Mouse (Mus musculus) gastrocnemius, postnatal 36 days (tissue): ENCODE measurements around the gene Ppp2r2c. TPM values are rescaled to one million over a fixed set of nuclear protein-coding genes. Genes with fewer than 3 reads are reported as not detected.
A peak's percentile ranks its signal among the peaks of the same experiment; 100 is the strongest.

Experiments used
- DNase-seq, 2 experiments: peaks; one replicate each; pipeline ENCODE4 v3.0.0; 2022
- intact Hi-C: fragments of 180-260 bp; cut with DNase I; formaldehyde crosslinking; loops from one replicate; pipeline ENCODE4 v1.15.1; 2025
- long read RNA-seq, 2 experiments: library from polyadenylated mRNA; stranded (forward); transcript quantifications; one replicate each; pipeline ENCODE4 v2.0.0; 2021
- total RNA-seq, 2 experiments: library from RNA; stranded (reverse); gene quantifications; 2 replicates each; pipeline ENCODE4 v1.2.3; 2021

Gene Ppp2r2c
- total RNA-seq, result under 1 TPM; 0.23 to 0.32 TPM
- long read RNA-seq, experiment 1, result 0 reads
- long read RNA-seq, experiment 2, result 0 reads

GRCm38 (mm10) chr5:36868266-36869090, at the start of gene Ppp2r2c:
Gene Ppp2r2c, plus strand, starts transcription at chr5:36868513.
- intact Hi-C loops, result no loop called here
- DNase-seq, result no peak

- intact Hi-C loops, result no loop called here
- no peak for DNase-seq
Measured at GRCm38 (mm10) chr5:36819742-36820141, 48.6 kb upstream of the Ppp2r2c start.

GRCm38 (mm10) chr5:36820142-36820541, 48.2 kb upstream of the Ppp2r2c start:
- no peak for DNase-seq
- intact Hi-C loops, result no loop called here

GRCm38 (mm10) chr5:36822907-36823306, 45.4 kb upstream of the Ppp2r2c start:
- DNase-seq, result no peak
- intact Hi-C loops, result no loop called here

GRCm38 (mm10) chr5:36829098-36829497, 39.2 kb upstream of the Ppp2r2c start:
- DNase-seq, result no peak
- intact Hi-C loops, result no loop called here

- peak; percentile 83 to 85 for DNase-seq
- intact Hi-C loops, result loop anchor here (2.0 to 10.0 kb wide), 2 partner anchors 19 to 175 kb away; no protein-coding TSS in a partner anchor
Measured at GRCm38 (mm10) chr5:36829913-36830879, 38.1 kb upstream of the Ppp2r2c start, which contains the start of gene Man2b2. Gene Man2b2, minus strand, starts transcription at chr5:36830653.

GRCm38 (mm10) chr5:36831272-36831671, 37.0 kb upstream of the Ppp2r2c start:
- DNase-seq, result no peak
- intact Hi-C loops, result loop anchor here (2.0 to 10.0 kb wide), 2 partner anchors 20 to 174 kb away; no protein-coding TSS in a partner anchor

GRCm38 (mm10) chr5:36835933-36836332, 32.4 kb upstream of the Ppp2r2c start:
- peak in 1 of 2 experiments; percentile 38 for DNase-seq
- intact Hi-C loops, result loop anchor here (2.0 to 10.0 kb wide), 2 partner anchors 85 to 169 kb away; no protein-coding TSS in a partner anchor

- intact Hi-C loops, result loop anchor here (10.0 kb wide), 1 partner anchor 166 kb away; no protein-coding TSS in a partner anchor
- DNase-seq, result no peak
Measured at GRCm38 (mm10) chr5:36839032-36839431, 29.3 kb upstream of the Ppp2r2c start.

- DNase-seq, result no peak
- intact Hi-C loops, result loop anchor here (10.0 kb wide), 1 partner anchor 165 kb away; no protein-coding TSS in a partner anchor
Measured at GRCm38 (mm10) chr5:36839602-36840001, 28.7 kb upstream of the Ppp2r2c start.

- DNase-seq, result no peak
- intact Hi-C loops, result no loop called here
Measured at GRCm38 (mm10) chr5:36840092-36840491, 28.2 kb upstream of the Ppp2r2c start.

GRCm38 (mm10) chr5:36841701-36842100, 26.6 kb upstream of the Ppp2r2c start:
- intact Hi-C loops, result no loop called here
- DNase-seq, result no peak

GRCm38 (mm10) chr5:36844490-36844889, 23.8 kb upstream of the Ppp2r2c start:
- DNase-seq, result no peak
- intact Hi-C loops, result no loop called here

- intact Hi-C loops, result no loop called here
- DNase-seq, result no peak
Measured at GRCm38 (mm10) chr5:36851572-36851971, 16.7 kb upstream of the Ppp2r2c start.

GRCm38 (mm10) chr5:36855180-36855579, 13.1 kb upstream of the Ppp2r2c start:
- DNase-seq, result no peak
- intact Hi-C loops, result no loop called here

- intact Hi-C loops, result no loop called here
- no peak for DNase-seq
Measured at GRCm38 (mm10) chr5:36856529-36856928, 11.8 kb upstream of the Ppp2r2c start.

GRCm38 (mm10) chr5:36857546-36857945, 10.8 kb upstream of the Ppp2r2c start:
- intact Hi-C loops, result no loop called here
- DNase-seq, result no peak

GRCm38 (mm10) chr5:36861084-36861483, 7.2 kb upstream of the Ppp2r2c start:
- intact Hi-C loops, result no loop called here

GRCm38 (mm10) chr5:36866701-36867250, 1.5 kb upstream of the Ppp2r2c start:
- DNase-seq, result no peak
- intact Hi-C loops, result no loop called here

More at GRCm38 (mm10) chr5:36861084-36861483, 7.2 kb upstream of the Ppp2r2c start:
- DNase-seq, result no peak

GRCm38 (mm10) chr5:36867561-36867960, 752 bp upstream of the Ppp2r2c start:
- intact Hi-C loops, result no loop called here
- no peak for DNase-seq
